Mouse (Mus musculus): ENCODE data around the gene Hapln4.

DNA sequence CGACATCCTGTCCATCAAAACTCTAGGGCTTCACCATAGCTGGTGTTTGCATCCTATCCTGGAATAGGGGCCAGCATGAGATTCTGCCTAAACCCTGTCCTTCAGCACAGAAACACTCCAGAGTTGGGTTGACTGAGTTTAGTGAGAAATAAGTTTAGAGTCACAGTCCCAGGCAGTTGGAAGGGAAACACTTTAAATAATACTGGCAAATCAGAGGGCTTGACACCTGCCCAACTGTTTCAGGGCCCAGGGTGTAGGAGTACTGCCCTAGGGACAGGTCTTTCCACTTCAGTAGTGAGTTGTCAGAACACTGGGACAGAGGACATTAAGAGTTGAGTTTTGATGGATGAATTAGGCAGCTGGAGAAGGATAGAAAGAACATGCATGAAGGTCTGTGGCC lies 2.9 kb downstream of the Hapln4 start:
- no peak for TF ChIP-seq CTCF (IDR thresholded peaks at IDR 0.05; ENCODE audit: low read depth)
- no peak for TF ChIP-seq EP300 (IDR thresholded peaks at IDR 0.05; ENCODE audit: low read depth)

Data from liver, postnatal 0 days (tissue).